Mouse (Mus musculus): ENCODE results near the gene Napa. TPM values are rescaled to one million over a fixed set of nuclear protein-coding genes. Genes with fewer than 3 reads are reported as not detected.

Gene Napa
- 100 to 1,000 TPM; 289 to 306 (median 297) TPM for total RNA-seq (2022)

GRCm38 (mm10) chr7:16098021-16099017, at the start of gene Napa:
Gene Napa (plus strand): TSS chr7:16098458.
- DNase-seq (ENCODE audit: low spot score in 2 of 2): peak; percentile 100

GRCm38 (mm10) chr7:16048675-16049575, 49.3 kb upstream of the Napa start:
- DNase-seq (ENCODE audit: low spot score in 2 of 2): no peak

- DNase-seq (ENCODE audit: low spot score in 2 of 2): no peak
Measured at GRCm38 (mm10) chr7:16049576-16049915, 48.7 kb upstream of the Napa start.

- DNase-seq (ENCODE audit: low spot score in 2 of 2): no peak
Measured at GRCm38 (mm10) chr7:16050600-16050999, 47.7 kb upstream of the Napa start.

GRCm38 (mm10) chr7:16051883-16052595, 46.2 kb upstream of the Napa start:
- peak; percentile 62 to 73 for DNase-seq (ENCODE audit: low spot score in 2 of 2)

GRCm38 (mm10) chr7:16052684-16053083, 45.6 kb upstream of the Napa start:
- peak; percentile 90 to 92 for DNase-seq (ENCODE audit: low spot score in 2 of 2)

- DNase-seq (ENCODE audit: low spot score in 2 of 2): no peak
Measured at GRCm38 (mm10) chr7:16053105-16053504, 45.2 kb upstream of the Napa start.

- DNase-seq (ENCODE audit: low spot score in 2 of 2): no peak
Measured at GRCm38 (mm10) chr7:16054966-16055365, 43.3 kb upstream of the Napa start.

- no peak for DNase-seq (ENCODE audit: low spot score in 2 of 2)
Measured at GRCm38 (mm10) chr7:16055665-16056064, 42.6 kb upstream of the Napa start.

GRCm38 (mm10) chr7:16056459-16057135, 41.7 kb upstream of the Napa start:
- DNase-seq (ENCODE audit: low spot score in 2 of 2): peak in 1 of 2 experiments; percentile 68

GRCm38 (mm10) chr7:16057136-16057534, 41.1 kb upstream of the Napa start:
- no peak for DNase-seq (ENCODE audit: low spot score in 2 of 2)

- no peak for DNase-seq (ENCODE audit: low spot score in 2 of 2)
Measured at GRCm38 (mm10) chr7:16061219-16062098, 36.8 kb upstream of the Napa start, which contains the start of gene Zfp541. Gene Zfp541 (plus strand): TSS chr7:16061814.

GRCm38 (mm10) chr7:16062099-16062420, 36.2 kb upstream of the Napa start:
- DNase-seq (ENCODE audit: low spot score in 2 of 2): no peak

- no peak for DNase-seq (ENCODE audit: low spot score in 2 of 2)
Measured at GRCm38 (mm10) chr7:16063490-16063889, 34.8 kb upstream of the Napa start.

- no peak for DNase-seq (ENCODE audit: low spot score in 2 of 2)
Measured at GRCm38 (mm10) chr7:16070846-16071245, 27.4 kb upstream of the Napa start.

GRCm38 (mm10) chr7:16071906-16072305, 26.4 kb upstream of the Napa start:
- no peak for DNase-seq (ENCODE audit: low spot score in 2 of 2)

GRCm38 (mm10) chr7:16079947-16080346, 18.3 kb upstream of the Napa start:
- no peak for DNase-seq (ENCODE audit: low spot score in 2 of 2)

GRCm38 (mm10) chr7:16080581-16080980, 17.7 kb upstream of the Napa start:
- DNase-seq (ENCODE audit: low spot score in 2 of 2): no peak

- no peak for DNase-seq (ENCODE audit: low spot score in 2 of 2)
Measured at GRCm38 (mm10) chr7:16083361-16083760, 14.9 kb upstream of the Napa start.

GRCm38 (mm10) chr7:16087587-16087986, 10.7 kb upstream of the Napa start:
- DNase-seq (ENCODE audit: low spot score in 2 of 2): peak in 1 of 2 experiments; percentile 29

Measured in layer of hippocampus, adult 8-10 months (tissue).